Mouse (Mus musculus): ENCODE measurements around the gene Enkd1. TPM values are rescaled to one million over a fixed set of nuclear protein-coding genes. Genes with fewer than 3 reads are reported as not detected.

Gene Enkd1
- polyA plus RNA-seq (2012; rRNA removed) = 5.2 and 5.7 TPM in 2 replicates

GRCm38 (mm10) chr8:105707498-105708403, at the start of gene Enkd1, which contains the start of gene 4933405L10Rik:
Gene Enkd1 (minus strand): TSS chr8:105708210.
Gene 4933405L10Rik (plus strand): TSS chr8:105707655.

GRCm38 (mm10) chr8:105700966-105701824, 6.8 kb downstream of the Enkd1 start, which contains the start of the genes Acd and Pard6a:
Gene Acd (minus strand): TSS chr8:105701102.
Gene Pard6a (plus strand): TSS chr8:105701148.

GRCm38 (mm10) chr8:105685796-105686308, 22.2 kb downstream of the Enkd1 start, which contains the start of gene Carmil2:
Gene Carmil2 (plus strand): TSS chr8:105686274.

Other genes with a start within 250 kb of the Enkd1 start
- gene Tppp3, start 236.7 kb downstream of the Enkd1 start, polyA plus RNA-seq (2012; rRNA removed) = 112 and 143 TPM in 2 replicates
- gene Zdhhc1, start 211.3 kb downstream of the Enkd1 start, polyA plus RNA-seq (2012; rRNA removed) = 35.4 and 36.1 TPM in 2 replicates
- 3.3 and 3.7 TPM in 2 replicates for gene Hsd11b2, start 189.5 kb downstream of the Enkd1 start, polyA plus RNA-seq (2012; rRNA removed)
- 44.6 and 47.3 TPM in 2 replicates for gene Atp6v0d1, start 142.2 kb downstream of the Enkd1 start, polyA plus RNA-seq (2012; rRNA removed)
- 12.1 and 15.4 TPM in 2 replicates for gene Ripor1, start 103.0 kb downstream of the Enkd1 start, polyA plus RNA-seq (2012; rRNA removed)
- gene Ctcf, start 71.6 kb downstream of the Enkd1 start, polyA plus RNA-seq (2012; rRNA removed) = 3.0 and 5.4 TPM in 2 replicates
- 0.28 and 0.55 TPM in 2 replicates for gene Agrp, start 70.8 kb downstream of the Enkd1 start, polyA plus RNA-seq (2012; rRNA removed)
- 0.63 and 0.81 TPM in 2 replicates for gene Carmil2, start 21.9 kb downstream of the Enkd1 start, polyA plus RNA-seq (2012; rRNA removed)
- 26.4 and 27.8 TPM in 2 replicates for gene Acd, start 7.1 kb downstream of the Enkd1 start, polyA plus RNA-seq (2012; rRNA removed)
- 11.7 and 17.9 TPM in 2 replicates for gene Pard6a, start 7.1 kb downstream of the Enkd1 start, polyA plus RNA-seq (2012; rRNA removed)
- 0.09 TPM in 1 of 2 replicates, not detected in the other for gene 4933405L10Rik, start 555 bp downstream of the Enkd1 start, polyA plus RNA-seq (2012; rRNA removed)
- 5.3 and 5.6 TPM in 2 replicates for gene Gfod2, start 50.5 kb upstream of the Enkd1 start, polyA plus RNA-seq (2012; rRNA removed)
- gene Ranbp10, start 119.1 kb upstream of the Enkd1 start, polyA plus RNA-seq (2012; rRNA removed) = 10.5 and 10.6 TPM in 2 replicates
- not detected in 2 replicates for gene Tsnaxip1, start 119.5 kb upstream of the Enkd1 start, polyA plus RNA-seq (2012; rRNA removed)
- 6.6 and 6.7 TPM in 2 replicates for gene Cenpt, start 145.1 kb upstream of the Enkd1 start, polyA plus RNA-seq (2012; rRNA removed)
- 26.9 and 36.7 TPM in 2 replicates for gene Thap11, start 146.9 kb upstream of the Enkd1 start, polyA plus RNA-seq (2012; rRNA removed)
- 2.5 and 9.7 TPM in 2 replicates for gene Nutf2, start 152.4 kb upstream of the Enkd1 start, polyA plus RNA-seq (2012; rRNA removed)
- gene Edc4, start 172.7 kb upstream of the Enkd1 start, polyA plus RNA-seq (2012; rRNA removed) = 29.6 and 40.6 TPM in 2 replicates
- gene Nrn1l, start 185.4 kb upstream of the Enkd1 start, polyA plus RNA-seq (2012; rRNA removed) = 1.5 and 2.0 TPM in 2 replicates
- 13.3 and 13.9 TPM in 2 replicates for gene Pskh1, start 192.2 kb upstream of the Enkd1 start, polyA plus RNA-seq (2012; rRNA removed)
- 0.86 and 1.3 TPM in 2 replicates for gene Ctrl, start 225.7 kb upstream of the Enkd1 start, polyA plus RNA-seq (2012; rRNA removed)
- gene Psmb10, start 230.2 kb upstream of the Enkd1 start, polyA plus RNA-seq (2012; rRNA removed) = 56.1 and 73.9 TPM in 2 replicates
- 1.1 and 1.5 TPM in 2 replicates for gene Lcat, start 235.2 kb upstream of the Enkd1 start, polyA plus RNA-seq (2012; rRNA removed)

All from stomach, adult 2 months (tissue).